Comparison of ENCODE assay signal across 25 mouse cellular contexts in the genomic region with DNA sequence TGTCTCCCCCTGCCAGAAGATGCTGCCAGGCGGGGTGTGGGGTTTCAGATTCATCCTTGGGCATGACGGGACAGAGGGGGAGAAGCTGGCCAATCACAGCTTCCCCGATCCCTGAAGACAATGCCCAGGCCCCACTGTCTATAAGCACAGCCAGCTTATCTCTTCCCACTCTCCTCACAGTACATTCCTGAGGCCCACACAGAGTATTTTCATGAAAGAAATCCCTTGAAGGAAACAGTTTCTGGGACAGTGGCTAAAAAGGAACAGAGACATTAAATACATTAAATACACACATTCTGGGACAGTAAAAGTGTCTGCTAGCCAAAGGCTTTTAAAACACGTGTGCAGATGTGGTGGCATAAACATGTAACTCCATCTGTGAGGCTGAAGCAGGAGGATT. TPM values are rescaled to one million over a fixed set of nuclear protein-coding genes. Genes with fewer than 3 reads are reported as not detected.
DNase-seq lines count a peak whose midpoint lies in the region; ATAC-seq and TF ChIP-seq lines count a peak whose summit lies in the region.
"Had no signal": no experiment of that assay in that cellular context is flagged by ENCODE, and none has a peak within 500 bp of the region (broad histone marks: within the 10 kb centered on the region; RNA-seq: fewer than 3 reads in every experiment).

No protein-coding gene starts in this region.

- WGBS in heart, embryonic 12.5 days: 37% methylated on average over 4 of the region's 4 CpGs
- 57% methylated on average over 4 of the region's 4 CpGs for WGBS in embryonic facial prominence, embryonic 14.5 days
- 52% methylated on average over 4 of the region's 4 CpGs for WGBS in stomach, postnatal 0 days

- no peaks in the 10 kb centered on the region for H3K27me3 ChIP-seq in heart, embryonic 12.5 days (replicated peaks)
- no peaks in the 10 kb centered on the region for H3K27me3 ChIP-seq in embryonic facial prominence, embryonic 14.5 days (replicated peaks; ENCODE audit: control insufficient read depth, insufficient read depth, low read length)
- no peaks in the 10 kb centered on the region for H3K27me3 ChIP-seq in stomach, postnatal 0 days (ENCODE audit: control insufficient read depth, insufficient read depth, low read length)
- H3K27me3 ChIP-seq: embryonic facial prominence, embryonic 12.5 days; forebrain, embryonic 13.5 days; heart, embryonic 13.5 days; intestine, embryonic 15.5 days; kidney, embryonic 15.5 days had no signal

- no peak for TF ChIP-seq CTCF in stomach, postnatal 0 days (IDR thresholded peaks at IDR 0.05; ENCODE audit: low read depth)

- 0 out of 2 replicates have a peak, but pooled peaks have one; percentile 25 for ATAC-seq in heart, embryonic 12.5 days (ENCODE audit: insufficient number of reproducible peaks, low FRiP score)
- ATAC-seq in embryonic facial prominence, embryonic 14.5 days (ENCODE audit: low read depth): no peak
- ATAC-seq in stomach, postnatal 0 days (ENCODE audit: low FRiP score, low TSS enrichment): no peak
- ATAC-seq: forebrain, embryonic 13.5 days; forebrain, postnatal 0 days; intestine, embryonic 15.5 days had no signal

- H3K4me3 ChIP-seq in heart, embryonic 12.5 days: no peak overlapping the region
- H3K4me3 ChIP-seq in embryonic facial prominence, embryonic 14.5 days (ENCODE audit: low read depth, low read length): no peak overlapping the region
- no peak overlapping the region for H3K4me3 ChIP-seq in stomach, postnatal 0 days (ENCODE audit: low read depth, low read length)
- H3K4me3 ChIP-seq: embryonic facial prominence, embryonic 12.5 days; forebrain, embryonic 13.5 days; heart, embryonic 13.5 days; hindbrain, embryonic 10.5 days; intestine, embryonic 15.5 days; kidney, embryonic 15.5 days had no signal

- H3K9ac ChIP-seq in heart, embryonic 12.5 days: no peak overlapping the region
- H3K9ac ChIP-seq in embryonic facial prominence, embryonic 14.5 days (ENCODE audit: low read depth, low read length): no peak overlapping the region
- H3K9ac ChIP-seq in stomach, postnatal 0 days (ENCODE audit: low read length): no peak overlapping the region
- H3K9ac ChIP-seq: embryonic facial prominence, embryonic 12.5 days; forebrain, embryonic 13.5 days; forebrain, postnatal 0 days; heart, embryonic 13.5 days; hindbrain, embryonic 14.5 days; intestine, embryonic 15.5 days; kidney, embryonic 15.5 days had no signal

- DNase-seq in gastrocnemius, postnatal 10 days: peak; percentile 21
- DNase-seq in gastrocnemius, postnatal 36 days: no peak
- no peak for DNase-seq in heart, postnatal 36 days
- peak; percentile 20 for DNase-seq in brain, adult 2 months (ENCODE audit: low read depth, low spot score)
- peak; percentile 41 for DNase-seq in embryonic facial prominence, embryonic 14.5 days (ENCODE audit: low spot score)
- DNase-seq in stomach, postnatal 0 days (ENCODE audit: low spot score): no peak
- DNase-seq: adrenal gland, adult 2 months; adrenal gland, postnatal 25 days; cerebellum, adult 2 months; cerebellum, postnatal 14 days; embryo, embryonic 11 days; forebrain, postnatal 0 days; heart, postnatal 10 days; kidney, adult 2 months had no signal

- no peak overlapping the region; the same call in 1 of the 2 replicates for H3K27ac ChIP-seq in heart, embryonic 12.5 days (ENCODE audit: poor library complexity, severe bottlenecking)
- no peak overlapping the region; the same call in 1 of the 2 replicates for H3K27ac ChIP-seq in embryonic facial prominence, embryonic 14.5 days (replicated peaks; ENCODE audit: low read depth, low read length)
- H3K27ac ChIP-seq in stomach, postnatal 0 days (replicated peaks): no peak overlapping the region
- H3K27ac ChIP-seq: embryonic facial prominence, embryonic 12.5 days; forebrain, embryonic 13.5 days; hindbrain, embryonic 10.5 days; hindbrain, embryonic 14.5 days; intestine, embryonic 15.5 days; kidney, embryonic 15.5 days had no signal

- no peaks in the 10 kb centered on the region for H3K36me3 ChIP-seq in heart, embryonic 12.5 days
- no peaks in the 10 kb centered on the region for H3K36me3 ChIP-seq in embryonic facial prominence, embryonic 14.5 days (ENCODE audit: control insufficient read depth, insufficient read depth, low read length)
- H3K36me3 ChIP-seq in stomach, postnatal 0 days (ENCODE audit: control insufficient read depth, insufficient read depth, low read length): no peaks in the 10 kb centered on the region
- H3K36me3 ChIP-seq: embryonic facial prominence, embryonic 12.5 days; heart, embryonic 13.5 days; hindbrain, embryonic 10.5 days; intestine, embryonic 15.5 days; kidney, embryonic 15.5 days had no signal

- no peak for TF ChIP-seq EP300 in stomach, postnatal 0 days (optimal IDR thresholded peaks at IDR 0.05)

- 0 out of 2 replicates have a peak, but pooled peaks cover 3% of the 10 kb centered on the region for H3K9me3 ChIP-seq in heart, embryonic 12.5 days (replicated peaks)
- 0 out of 2 replicates have a peak, but pooled peaks cover under 1% of the 10 kb centered on the region for H3K9me3 ChIP-seq in embryonic facial prominence, embryonic 14.5 days (ENCODE audit: control insufficient read depth, low read length)
- H3K9me3 ChIP-seq in stomach, postnatal 0 days (ENCODE audit: control insufficient read depth, low read length): no peaks in the 10 kb centered on the region
- H3K9me3 ChIP-seq: embryonic facial prominence, embryonic 12.5 days; forebrain, embryonic 13.5 days; heart, embryonic 13.5 days; intestine, embryonic 15.5 days; kidney, embryonic 15.5 days had no signal

- intact Hi-C loops in gastrocnemius, postnatal 36 days (cut with DNase I): no loop called here
- intact Hi-C loops in heart, postnatal 36 days (cut with DNase I): no loop called here

- peaks cover 28% of the 10 kb centered on the region for H3K4me1 ChIP-seq in heart, embryonic 12.5 days (replicated peaks)
- peaks cover 14% of the 10 kb centered on the region for H3K4me1 ChIP-seq in embryonic facial prominence, embryonic 14.5 days (ENCODE audit: control insufficient read depth, insufficient read depth, low read length)
- no peaks in the 10 kb centered on the region for H3K4me1 ChIP-seq in stomach, postnatal 0 days (replicated peaks; ENCODE audit: control insufficient read depth, insufficient read depth)
- H3K4me1 ChIP-seq: forebrain, embryonic 13.5 days had no signal

- no peak overlapping the region for H3K4me2 ChIP-seq in heart, embryonic 12.5 days
- no peak overlapping the region for H3K4me2 ChIP-seq in embryonic facial prominence, embryonic 14.5 days (ENCODE audit: low read depth, low read length)
- H3K4me2 ChIP-seq in stomach, postnatal 0 days (replicated peaks; ENCODE audit: low read depth): no peak overlapping the region
- H3K4me2 ChIP-seq: embryonic facial prominence, embryonic 12.5 days; forebrain, embryonic 13.5 days; heart, embryonic 13.5 days; hindbrain, embryonic 14.5 days; intestine, embryonic 15.5 days; kidney, embryonic 15.5 days had no signal

RNA-seq across cellular contexts. Expression of a gene that starts 28.7 kb away (rescaled TPM):
- total RNA-seq in gastrocnemius, postnatal 10 days (2021): not detected
- total RNA-seq in gastrocnemius, postnatal 36 days (2021): not detected
- not detected in 2 replicates for polyA plus RNA-seq in heart, embryonic 12.5 days (2016; fragmentation: Nextera tagmentation; extraction: Ambion mirVana)
- not detected for total RNA-seq in heart, postnatal 36 days (2021)
- polyA plus RNA-seq in embryonic facial prominence, embryonic 14.5 days (2014; fragmentation: Nextera tagmentation; extraction: Ambion mirVana): 2.7 and 3.2 TPM in 2 replicates
- 1.9 and 3.0 TPM in 2 replicates for polyA plus RNA-seq in stomach, postnatal 0 days (2015; fragmentation: Nextera tagmentation; extraction: Ambion mirVana)
- total RNA-seq: adrenal gland, adult 2 months; adrenal gland, postnatal 25 days; common myeloid progenitor, adult 5-6 weeks; ES-E14; forebrain, postnatal 0 days; granulocyte monocyte progenitor cell, adult 5-6 weeks; heart, postnatal 10 days had no signal
- polyA plus RNA-seq: adrenal gland, adult 2 months; cerebellum, adult 2 months; embryonic facial prominence, embryonic 12.5 days; forebrain, embryonic 13.5 days; forebrain, postnatal 0 days; heart, embryonic 13.5 days; hindbrain, embryonic 10.5 days; hindbrain, embryonic 14.5 days; intestine, embryonic 15.5 days had no signal

RNA-seq across cellular contexts. Expression of a gene that starts 33.6 kb away (rescaled TPM):
- under 1 TPM; 0.80 to 0.86 TPM for total RNA-seq in gastrocnemius, postnatal 10 days (2021)
- total RNA-seq in gastrocnemius, postnatal 36 days (2021): under 1 TPM in 1 of 2 experiments, not detected in 1; 0.10 TPM
- 0.06 and 0.14 TPM in 2 replicates for polyA plus RNA-seq in heart, embryonic 12.5 days (2016; fragmentation: Nextera tagmentation; extraction: Ambion mirVana)
- total RNA-seq in heart, postnatal 36 days (2021): under 1 TPM; 0.39 to 0.68 TPM
- polyA plus RNA-seq in embryonic facial prominence, embryonic 14.5 days (2014; fragmentation: Nextera tagmentation; extraction: Ambion mirVana): 3.8 and 6.0 TPM in 2 replicates
- 0.63 and 0.98 TPM in 2 replicates for polyA plus RNA-seq in stomach, postnatal 0 days (2015; fragmentation: Nextera tagmentation; extraction: Ambion mirVana)
- total RNA-seq: common myeloid progenitor, adult 5-6 weeks; forebrain, postnatal 0 days; granulocyte monocyte progenitor cell, adult 5-6 weeks had no signal

RNA-seq across cellular contexts. Expression of a gene that starts 44.0 kb away (rescaled TPM):
- total RNA-seq in gastrocnemius, postnatal 10 days (2021): 1 to 10 TPM; 1.8 to 2.3 TPM
- total RNA-seq in gastrocnemius, postnatal 36 days (2021): under 1 TPM; 0.39 to 0.61 TPM
- polyA plus RNA-seq in heart, embryonic 12.5 days (2016; fragmentation: Nextera tagmentation; extraction: Ambion mirVana): 0.06 and 0.15 TPM in 2 replicates
- 1 to 10 TPM; 1.9 to 2.1 TPM for total RNA-seq in heart, postnatal 36 days (2021)
- polyA plus RNA-seq in embryonic facial prominence, embryonic 14.5 days (2014; fragmentation: Nextera tagmentation; extraction: Ambion mirVana): 0.97 and 3.1 TPM in 2 replicates
- 11.9 and 13.9 TPM in 2 replicates for polyA plus RNA-seq in stomach, postnatal 0 days (2015; fragmentation: Nextera tagmentation; extraction: Ambion mirVana)
- total RNA-seq: granulocyte monocyte progenitor cell, adult 5-6 weeks had no signal
- polyA plus RNA-seq: hindbrain, embryonic 10.5 days had no signal

Comparison
In these comparisons a context has a peak if more than half of its experiments do, and no peak if none do; other contexts are left out.
1. DNase-seq: peak in gastrocnemius, postnatal 10 days (single experiment), brain, adult 2 months (single experiment) and embryonic facial prominence, embryonic 14.5 days (single experiment); none in gastrocnemius, postnatal 36 days (0 of 2), heart, postnatal 36 days (0 of 2) and stomach, postnatal 0 days (single experiment).